ENCODE assay signal across 8 mouse cellular contexts in the genomic region with DNA sequence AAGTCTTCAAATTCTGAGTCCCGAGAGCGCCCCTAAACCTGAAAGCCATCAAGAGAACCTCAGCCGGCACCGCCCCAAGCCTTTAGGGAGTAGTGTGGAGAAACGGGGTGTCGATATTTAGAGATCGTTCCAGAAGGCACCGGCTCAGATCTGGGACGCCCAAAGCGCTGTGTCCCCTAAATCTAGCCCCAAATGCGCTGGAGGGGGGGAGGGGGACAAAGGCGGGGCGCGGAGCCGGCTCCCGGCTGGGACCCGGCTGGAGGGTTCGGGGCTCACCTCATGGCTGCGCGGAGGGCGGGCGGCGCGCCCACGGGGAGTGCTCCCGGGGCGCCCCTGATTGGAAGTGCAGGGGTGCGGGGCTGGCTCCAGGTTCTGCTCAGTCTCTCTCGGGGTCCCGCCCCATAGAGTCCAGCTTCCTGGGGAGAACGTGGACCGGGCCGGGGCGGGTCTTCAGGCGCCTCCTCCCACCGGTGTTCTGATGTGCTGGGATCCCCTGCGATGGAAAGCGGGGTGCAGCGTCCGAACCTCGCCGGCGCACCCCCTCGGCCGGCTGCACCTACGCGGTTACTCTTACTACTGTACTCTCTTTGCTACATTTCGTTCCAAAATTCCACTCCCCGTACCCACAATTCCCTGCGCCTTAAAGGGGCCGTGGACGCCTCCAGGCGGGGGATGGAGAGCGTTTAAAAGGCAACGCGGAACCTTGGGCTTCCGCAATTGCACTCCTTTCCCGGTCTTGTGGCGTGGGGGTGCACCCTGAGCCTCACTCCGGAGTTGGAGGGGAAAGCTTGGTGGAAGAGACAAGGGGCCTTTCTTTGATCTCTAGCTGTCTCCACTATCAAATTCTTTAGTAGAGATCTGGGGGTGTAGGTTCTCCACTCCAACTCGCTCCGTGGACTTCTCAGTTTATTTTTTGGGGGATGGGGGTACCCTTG. TPM values are rescaled to one million over a fixed set of nuclear protein-coding genes. Genes with fewer than 3 reads are reported as not detected.
DNase-seq lines count a peak whose midpoint lies in the region; ATAC-seq lines count a peak whose summit lies in the region.

A gene (minus strand): TSS at position 580 of the 935 bp plus-strand sequence.

- peak within 1 kb of the TSS; percentile 95 for H3K4me2 ChIP-seq in heart, embryonic 13.5 days
- peak within 1 kb of the TSS; percentile 99 for H3K4me2 ChIP-seq in liver, embryonic 12.5 days
- peak within 1 kb of the TSS; percentile 98 for H3K4me2 ChIP-seq in stomach, embryonic 14.5 days (replicated peaks; ENCODE audit: low read depth, low read length)

- WGBS in heart, embryonic 13.5 days = 1% methylated on average over 62 of the region's 62 CpGs
- WGBS in liver, embryonic 12.5 days (ENCODE audit: insufficient replicate concordance) = under 1% methylated on average over 61 of the region's 62 CpGs
- under 1% methylated on average over 62 of the region's 62 CpGs for WGBS in stomach, embryonic 14.5 days

- peak; percentile 69 to 79 for DNase-seq in CD8-positive naive resting alpha-beta T cell, adult 2 months (ENCODE audit: low read depth in 2 of 2, low spot score in 2 of 2)
- DNase-seq in c-Kit-negative CD71-positive TER-119-positive erythroid progenitor cells, embryonic 14.5 days (ENCODE audit: low read depth, low spot score) = peak; percentile 74
- DNase-seq in fibroblast of lung, adult 2 months (ENCODE audit: low read depth) = peak; percentile 57
- peak; percentile 90 for DNase-seq in kidney, postnatal 10 days
- DNase-seq in naive thymus-derived CD4-positive, alpha-beta T cell, adult 2 months (ENCODE audit: low read depth) = peak; percentile 91

- peak; percentile 56 for ATAC-seq in heart, embryonic 13.5 days (ENCODE audit: extremely low read depth, insufficient number of reproducible peaks, low FRiP score, low TSS enrichment)
- ATAC-seq in liver, embryonic 12.5 days = peak; percentile 74
- peak; percentile 73 for ATAC-seq in stomach, embryonic 14.5 days (ENCODE audit: insufficient number of reproducible peaks, insufficient read depth, low FRiP score, low read depth)

- H3K36me3 ChIP-seq in heart, embryonic 13.5 days = peaks cover 14% of the 10 kb centered on the region
- peaks cover 16% of the 10 kb centered on the region for H3K36me3 ChIP-seq in liver, embryonic 12.5 days
- H3K36me3 ChIP-seq in stomach, embryonic 14.5 days (ENCODE audit: control insufficient read depth, insufficient read depth, low read length) = peaks cover 8% of the 10 kb centered on the region; the same call in 1 of the 2 replicates

- peak within 1 kb of the TSS; percentile 99 for H3K9ac ChIP-seq in heart, embryonic 13.5 days
- peak within 1 kb of the TSS; percentile 92 for H3K9ac ChIP-seq in liver, embryonic 12.5 days
- H3K9ac ChIP-seq in stomach, embryonic 14.5 days (replicated peaks; ENCODE audit: low read depth, low read length) = peak within 1 kb of the TSS; percentile 91

- H3K4me1 ChIP-seq in heart, embryonic 13.5 days = peaks cover 40% of the 10 kb centered on the region
- H3K4me1 ChIP-seq in liver, embryonic 12.5 days = peaks cover 61% of the 10 kb centered on the region
- peaks cover 11% of the 10 kb centered on the region; the same call in 1 of the 2 replicates for H3K4me1 ChIP-seq in stomach, embryonic 14.5 days (ENCODE audit: control insufficient read depth, insufficient read depth, low read length)

- peak within 1 kb of the TSS; percentile 98 for H3K27ac ChIP-seq in heart, embryonic 13.5 days (replicated peaks)
- peak within 1 kb of the TSS; percentile 97 for H3K27ac ChIP-seq in liver, embryonic 12.5 days
- H3K27ac ChIP-seq in stomach, embryonic 14.5 days (ENCODE audit: low read length) = peak within 1 kb of the TSS; percentile 98

- 0 out of 2 replicates have a peak, but pooled peaks cover 3% of the 10 kb centered on the region for H3K27me3 ChIP-seq in heart, embryonic 13.5 days (replicated peaks)
- 0 out of 2 replicates have a peak, but pooled peaks cover 7% of the 10 kb centered on the region for H3K27me3 ChIP-seq in liver, embryonic 12.5 days (replicated peaks)
- H3K27me3 ChIP-seq in stomach, embryonic 14.5 days (ENCODE audit: control insufficient read depth, insufficient read depth, low read length) = no peaks in the 10 kb centered on the region

- 0 out of 2 replicates have a peak, but pooled peaks cover 3% of the 10 kb centered on the region for H3K9me3 ChIP-seq in heart, embryonic 13.5 days
- H3K9me3 ChIP-seq in liver, embryonic 12.5 days (replicated peaks) = no peaks in the 10 kb centered on the region
- H3K9me3 ChIP-seq in stomach, embryonic 14.5 days (ENCODE audit: control insufficient read depth, low read depth, low read length) = no peaks in the 10 kb centered on the region

- H3K4me3 ChIP-seq in heart, embryonic 13.5 days = peak within 1 kb of the TSS; percentile 100
- peak within 1 kb of the TSS; percentile 93 for H3K4me3 ChIP-seq in liver, embryonic 12.5 days
- H3K4me3 ChIP-seq in stomach, embryonic 14.5 days (ENCODE audit: low read depth, low read length) = peak within 1 kb of the TSS; percentile 92

RNA-seq across cellular contexts. Expression of the gene that starts here (rescaled TPM):
- 81.2 and 81.7 TPM in 2 replicates for polyA plus RNA-seq in heart, embryonic 13.5 days (2015; fragmentation: Nextera tagmentation; extraction: Ambion mirVana)
- 61.1 and 61.5 TPM in 2 replicates for polyA plus RNA-seq in liver, embryonic 12.5 days (2016; fragmentation: Nextera tagmentation; extraction: Ambion mirVana)
- polyA plus RNA-seq in stomach, embryonic 14.5 days (2014; fragmentation: Nextera tagmentation; extraction: Ambion mirVana) = 48.1 and 64.9 TPM in 2 replicates

Comparison
In these comparisons a context has a peak if more than half of its experiments do, and no peak if none do; other contexts are left out.
1. Peak in every context shown above with its lines: DNase-seq, ATAC-seq, H3K4me3 ChIP-seq and H3K27ac ChIP-seq.